Mouse (Mus musculus) liver, embryonic 14.5 days (tissue): ENCODE data around the gene Dpp3.

ENCODE experiments used
- CTCF ChIP-seq: IDR thresholded peaks from 2 replicates; pipeline ENCODE4 v1.5.1; 2016; ENCODE audit warnings: antibody characterized with exemption, low read depth, control low read depth
- EP300 ChIP-seq: IDR thresholded peaks from 2 replicates; pipeline ENCODE4 v1.6.1; 2016; ENCODE audit warnings: antibody characterized with exemption, low read depth

- TF ChIP-seq EP300 (no peak), CTCF (no peak)
These were observed 15.1 kb upstream of the Dpp3 start for GRCm38 (mm10) chr19:4943253-4943588.
